29 mouse cellular contexts compared by ENCODE assay signal in the genomic region with DNA sequence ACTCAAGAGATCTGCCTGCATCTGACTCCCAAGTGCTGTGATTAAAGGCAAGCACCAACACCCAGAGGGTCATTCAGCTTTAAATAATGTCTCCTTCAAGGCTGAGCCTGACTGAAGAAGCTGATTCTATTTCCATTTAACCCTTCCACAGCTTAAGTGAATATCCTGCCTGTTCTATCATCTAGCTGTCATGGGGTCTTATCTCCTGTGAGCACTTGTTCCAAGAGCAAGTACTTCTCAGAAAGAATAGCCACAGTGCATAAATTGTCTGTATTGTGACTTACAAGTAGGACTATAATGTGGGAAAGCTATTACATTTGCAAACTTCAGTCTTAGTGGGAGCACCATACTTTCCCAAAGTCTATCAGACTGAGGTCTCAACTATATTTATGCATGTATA. TPM values are rescaled to one million over a fixed set of nuclear protein-coding genes. Genes with fewer than 3 reads are reported as not detected.
DNase-seq lines count a peak whose midpoint lies in the region; ATAC-seq and TF ChIP-seq lines count a peak whose summit lies in the region.
"Had no signal": no experiment of that assay in that cellular context is flagged by ENCODE, and none has a peak within 500 bp of the region (broad histone marks: within the 10 kb centered on the region; RNA-seq: fewer than 3 reads in every experiment).

No protein-coding gene starts in this region.

- H3K4me3 ChIP-seq in liver, embryonic 11.5 days (ENCODE audit: low read depth, low read length) = no peak overlapping the region
- H3K4me3 ChIP-seq in liver, embryonic 15.5 days (replicated peaks) = no peak overlapping the region
- no peak overlapping the region for H3K4me3 ChIP-seq in embryonic facial prominence, embryonic 10.5 days
- no peak overlapping the region for H3K4me3 ChIP-seq in kidney, adult 2 months (ENCODE audit: insufficient read depth, low read depth, low read length)
- H3K4me3 ChIP-seq: forebrain, embryonic 13.5 days; midbrain, embryonic 12.5 days had no signal

- no peaks in the 10 kb centered on the region for H3K36me3 ChIP-seq in liver, embryonic 11.5 days (ENCODE audit: control insufficient read depth, insufficient read depth, low read length)
- no peaks in the 10 kb centered on the region for H3K36me3 ChIP-seq in liver, embryonic 15.5 days (replicated peaks)
- H3K36me3 ChIP-seq in embryonic facial prominence, embryonic 10.5 days (replicated peaks) = no peaks in the 10 kb centered on the region
- no peaks in the 10 kb centered on the region for H3K36me3 ChIP-seq in kidney, adult 2 months (ENCODE audit: control insufficient read depth, insufficient read depth, low read length)
- H3K36me3 ChIP-seq: midbrain, embryonic 12.5 days had no signal

- TF ChIP-seq CTCF in kidney, adult 2 months (conservative IDR thresholded peaks at IDR 0.05; ENCODE audit: insufficient read depth, insufficient read length, low read depth, low read length) = no peak

- no peak for DNase-seq in liver, embryonic 11.5 days (ENCODE audit: low spot score)
- DNase-seq in liver = no peak
- DNase-seq in embryonic facial prominence, embryonic 10.5 days (ENCODE audit: low spot score) = no peak
- DNase-seq in lung, postnatal 25 days (ENCODE audit: low spot score) = no peak
- DNase-seq in kidney, adult 2 months = no peak
- DNase-seq in ovary, postnatal 36 days (ENCODE audit: low spot score) = no peak
- DNase-seq: adrenal gland, adult 8-10 months; cerebellum, adult 11-12 months; cerebellum, adult 9-11 months; gastrocnemius, postnatal 25 days; heart, adult 18-20 months; kidney, adult 18-20 months; kidney, postnatal 4 days; left cerebral cortex, postnatal 4 days; lung, embryonic 14.5 days; lung, postnatal 14 days; retina, postnatal 1 day; right cerebral cortex, postnatal 14 days; spleen, adult 18-20 months; thymus, adult 18-20 months; thymus, postnatal 25 days had no signal

- peak; percentile 84 for ATAC-seq in liver, embryonic 11.5 days (replicated peaks; ENCODE audit: low FRiP score)
- 0 out of 2 replicates have a peak, but pooled peaks have one; percentile 49 for ATAC-seq in erythroblast, adult 5-6 weeks (replicated peaks; ENCODE audit: low FRiP score, poor library complexity, severe bottlenecking)
- ATAC-seq in liver, embryonic 15.5 days (ENCODE audit: insufficient read depth) = peak; percentile 53
- ATAC-seq: activated CD4-positive, CD25-positive, alpha-beta regulatory T cell, adult 4 months; forebrain, embryonic 13.5 days; hindbrain, embryonic 16.5 days had no signal

- H3K4me1 ChIP-seq in liver, embryonic 11.5 days (replicated peaks; ENCODE audit: control insufficient read depth, insufficient read depth, low read length) = peaks cover 19% of the 10 kb centered on the region
- peaks cover 61% of the 10 kb centered on the region for H3K4me1 ChIP-seq in liver, embryonic 15.5 days (replicated peaks)
- peaks cover 11% of the 10 kb centered on the region; the same call in 1 of the 2 replicates for H3K4me1 ChIP-seq in embryonic facial prominence, embryonic 10.5 days
- H3K4me1 ChIP-seq in kidney, adult 2 months (ENCODE audit: control insufficient read depth, insufficient read depth, low read length) = no peaks in the 10 kb centered on the region; the same call in 1 of the 2 replicates

- no peaks in the 10 kb centered on the region for H3K27me3 ChIP-seq in liver, embryonic 11.5 days (replicated peaks; ENCODE audit: control insufficient read depth, insufficient read depth, low read length)
- H3K27me3 ChIP-seq in liver, embryonic 15.5 days = peaks cover 11% of the 10 kb centered on the region; the same call in 1 of the 2 replicates
- peaks cover 10% of the 10 kb centered on the region; the same call in 1 of the 2 replicates for H3K27me3 ChIP-seq in embryonic facial prominence, embryonic 10.5 days (replicated peaks; ENCODE audit: low read depth, poor library complexity, severe bottlenecking)
- no peaks in the 10 kb centered on the region for H3K27me3 ChIP-seq in kidney, adult 2 months (replicated peaks; ENCODE audit: control insufficient read depth, insufficient read depth, low read length)

- peak overlapping the region; percentile 86 for H3K27ac ChIP-seq in liver, embryonic 11.5 days (ENCODE audit: low read depth, low read length)
- H3K27ac ChIP-seq in liver, embryonic 15.5 days (replicated peaks) = peak overlapping the region; percentile 82
- no peak overlapping the region for H3K27ac ChIP-seq in embryonic facial prominence, embryonic 10.5 days (replicated peaks)
- no peak overlapping the region for H3K27ac ChIP-seq in kidney, adult 2 months (ENCODE audit: insufficient read depth, low read depth, low read length)
- H3K27ac ChIP-seq: forebrain, embryonic 13.5 days; kidney, postnatal 0 days; midbrain, embryonic 12.5 days; stomach, postnatal 0 days had no signal

- 0 out of 2 replicates have a peak overlapping the region, but pooled peaks have one; percentile 17 for H3K9ac ChIP-seq in liver, embryonic 11.5 days (ENCODE audit: low read depth, low read length)
- no peak overlapping the region for H3K9ac ChIP-seq in liver, embryonic 15.5 days
- H3K9ac ChIP-seq: forebrain, embryonic 13.5 days; lung, embryonic 14.5 days; midbrain, embryonic 12.5 days had no signal

- peak overlapping the region; percentile 48 for H3K4me2 ChIP-seq in liver, embryonic 11.5 days
- H3K4me2 ChIP-seq in liver, embryonic 15.5 days = peak overlapping the region; percentile 43
- H3K4me2 ChIP-seq: forebrain, embryonic 13.5 days; lung, embryonic 14.5 days; midbrain, embryonic 12.5 days had no signal

- TF ChIP-seq POLR2A in kidney, adult 2 months (IDR thresholded peaks at IDR 0.05; ENCODE audit: low read depth, low read length) = no peak

- H3K9me3 ChIP-seq in liver, embryonic 11.5 days (ENCODE audit: control insufficient read depth, low read length) = no peaks in the 10 kb centered on the region
- no peaks in the 10 kb centered on the region for H3K9me3 ChIP-seq in liver, embryonic 15.5 days (replicated peaks)
- H3K9me3 ChIP-seq in embryonic facial prominence, embryonic 10.5 days = peaks cover 8% of the 10 kb centered on the region; the same call in 1 of the 2 replicates
- H3K9me3 ChIP-seq: midbrain, embryonic 12.5 days had no signal

RNA-seq across cellular contexts. Expression of gene St3gal6, which starts 1.8 kb away (rescaled TPM):
- polyA plus RNA-seq in liver, embryonic 11.5 days (2014; fragmentation: Nextera tagmentation; extraction: Ambion mirVana) = 66.0 and 67.9 TPM in 2 replicates
- 95.3 and 151 TPM in 2 replicates for total RNA-seq in erythroblast, adult 5-6 weeks (2015; ENCODE audit: low replicate concordance)
- total RNA-seq in erythroblast, adult 5-6 weeks (2017; ENCODE audit: low replicate concordance) = 155 and 194 TPM in 2 replicates
- 25.7 and 26.7 TPM in 2 replicates for polyA plus RNA-seq in liver, embryonic 15.5 days (2015; fragmentation: Nextera tagmentation; extraction: Ambion mirVana)
- polyA plus RNA-seq in embryonic facial prominence, embryonic 10.5 days (2016; fragmentation: Nextera tagmentation; extraction: Ambion mirVana) = 10.3 and 11.9 TPM in 2 replicates
- 32.5 and 36.6 TPM in 2 replicates for polyA plus RNA-seq in kidney, adult 2 months (2012; rRNA removed)

Comparison
In these comparisons a context has a peak if more than half of its experiments do, and no peak if none do; other contexts are left out.
1. H3K27ac ChIP-seq: peak in liver, embryonic 11.5 days (single experiment) and liver, embryonic 15.5 days (single experiment); none in embryonic facial prominence, embryonic 10.5 days (single experiment) and kidney, adult 2 months (single experiment).
2. Peak in every context shown above with its lines, with median percentiles within 50 percentile points of each other: ATAC-seq.